Mouse (Mus musculus): ENCODE data around the gene Boc.

The Boc gene

DNA sequence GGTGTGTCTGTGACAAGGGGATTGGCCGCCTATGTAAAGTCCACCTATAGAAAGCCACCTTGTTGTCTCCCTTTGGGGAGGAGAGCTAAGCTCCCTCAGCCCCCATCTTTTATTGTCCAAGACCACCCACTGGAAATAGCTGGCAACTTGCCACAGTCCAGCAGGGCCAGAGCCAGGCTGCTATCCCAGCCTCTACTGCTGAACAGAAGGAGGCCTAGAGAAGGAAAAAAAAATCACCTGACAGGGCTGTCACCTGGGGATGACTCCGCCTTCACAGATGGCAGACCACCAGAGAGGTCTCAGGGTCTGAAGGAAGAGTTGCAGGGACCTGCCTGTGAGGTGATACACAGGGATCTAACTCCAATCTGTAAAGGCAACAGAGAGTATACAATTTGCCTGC is 6.7 kb downstream of the Boc start:
- DNase-seq, result no peak

DNA sequence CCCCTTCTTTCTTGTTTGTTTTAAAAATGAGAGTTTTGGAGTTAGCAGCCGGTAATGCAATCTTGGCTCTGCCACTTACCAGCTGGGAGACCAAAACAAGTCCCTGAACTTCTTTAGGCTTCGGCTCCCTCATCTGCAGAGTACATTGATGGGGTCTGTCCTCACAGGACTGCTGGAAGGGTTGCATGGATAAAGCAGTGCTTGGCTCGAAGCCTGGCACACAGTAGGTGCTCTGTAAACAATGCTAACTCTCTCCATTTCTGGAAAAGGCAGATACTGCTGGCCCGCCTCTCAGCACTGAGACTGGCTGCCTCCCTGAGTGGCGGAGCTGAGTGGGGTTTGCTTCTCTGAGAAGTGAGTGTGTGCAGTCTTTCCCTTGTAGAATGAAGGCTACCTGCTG is 7.2 kb downstream of the Boc start:
- DNase-seq, result no peak

DNA sequence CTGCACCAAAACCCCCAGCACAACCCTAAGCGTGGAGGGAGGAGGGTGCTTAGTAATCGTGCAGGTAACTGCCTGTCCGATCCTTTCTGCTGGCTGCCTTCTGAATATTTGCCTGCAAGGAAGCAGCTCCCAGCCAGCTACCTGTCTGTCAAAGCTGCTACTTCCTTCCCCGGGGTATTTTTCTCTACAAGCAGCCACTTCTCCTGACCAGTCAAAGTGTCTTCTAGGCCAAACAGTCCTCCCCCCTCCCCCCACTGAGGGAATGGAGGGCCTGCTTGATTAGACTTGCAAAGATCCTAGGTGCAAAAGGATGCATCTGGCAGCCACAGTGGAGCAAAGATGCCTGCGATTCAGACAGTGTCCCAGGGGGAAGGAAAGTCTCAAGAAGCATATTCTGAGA is 7.9 kb downstream of the Boc start:
- no peak for DNase-seq

DNA sequence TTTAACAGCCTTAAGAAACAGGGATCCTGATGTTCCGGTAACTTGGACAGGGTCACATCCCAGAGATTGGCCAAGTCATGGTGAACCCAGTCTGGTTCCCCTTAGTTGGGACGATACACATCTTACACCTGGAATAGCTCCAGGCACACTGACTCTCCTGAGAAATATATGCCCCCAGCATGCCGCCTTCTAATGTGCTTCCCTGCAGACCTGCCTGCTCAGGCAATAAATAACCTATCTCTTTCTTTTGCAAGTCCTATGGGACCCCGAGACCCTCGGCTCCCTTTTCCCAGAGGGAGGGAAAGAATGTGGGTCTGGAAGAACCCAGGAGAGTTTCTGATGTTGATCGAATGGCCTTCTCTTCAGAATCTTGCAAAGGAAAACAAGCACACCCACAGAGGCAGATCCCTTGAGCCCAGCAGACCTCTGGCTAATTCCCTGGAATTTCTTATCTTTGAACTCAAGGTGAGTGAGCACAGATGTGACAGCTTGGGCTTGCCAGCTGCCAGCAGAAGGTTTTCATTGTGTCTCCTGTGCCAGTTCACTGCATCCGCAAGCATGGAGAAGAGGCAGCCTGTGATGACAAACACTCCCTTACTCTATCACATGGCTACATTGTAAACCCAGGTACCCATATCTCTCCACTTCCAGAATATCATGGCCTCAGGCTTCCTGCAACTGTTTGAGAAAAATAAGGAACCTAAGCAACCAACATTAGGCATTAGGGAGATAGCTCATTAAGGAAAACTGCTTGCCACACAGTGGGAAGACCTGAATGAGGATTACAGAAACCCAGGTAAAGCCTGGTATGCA is 8.6 kb downstream of the Boc start:
- DNase-seq, result no peak

DNA sequence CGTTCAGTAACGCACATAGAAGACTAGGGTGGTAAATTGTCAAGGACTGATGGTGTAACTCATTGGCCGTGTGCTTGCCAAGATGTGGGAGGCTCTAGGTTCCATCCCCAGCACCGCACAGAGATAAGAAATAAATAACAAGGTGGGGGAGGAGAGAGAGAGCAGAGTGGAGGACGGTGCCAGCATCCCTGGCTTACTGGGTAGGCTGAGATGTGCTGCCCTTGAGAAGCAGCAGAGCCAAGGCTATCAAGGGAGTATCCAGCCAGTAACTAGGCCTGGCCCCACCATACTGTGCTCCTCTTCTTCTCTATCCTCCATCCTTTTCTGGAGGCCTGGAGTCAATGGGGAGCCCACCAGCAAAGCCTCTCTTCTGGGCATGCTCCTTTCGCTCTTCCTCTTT is 9.3 kb downstream of the Boc start:
- no peak for DNase-seq

DNA sequence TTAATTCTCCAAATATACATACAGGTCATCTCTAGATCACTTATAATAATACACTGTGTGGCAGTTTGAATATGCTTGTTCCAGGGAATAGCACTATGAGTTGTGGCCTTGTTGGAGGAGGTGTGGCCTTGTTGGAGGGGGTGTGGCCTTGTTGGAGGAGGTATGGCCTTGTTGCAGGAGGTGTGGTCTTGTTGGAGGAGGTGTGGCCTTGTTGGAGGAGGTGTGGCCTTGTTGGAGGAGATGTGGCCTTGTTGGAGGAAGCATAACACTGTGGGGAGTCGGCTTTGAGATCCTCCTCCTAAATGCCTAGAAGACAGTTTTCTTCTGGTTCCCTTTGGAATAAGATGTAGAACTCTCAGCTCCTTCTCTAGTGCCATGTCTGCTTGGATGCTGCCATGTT is 10.7 kb downstream of the Boc start:
- no peak for DNase-seq

DNA sequence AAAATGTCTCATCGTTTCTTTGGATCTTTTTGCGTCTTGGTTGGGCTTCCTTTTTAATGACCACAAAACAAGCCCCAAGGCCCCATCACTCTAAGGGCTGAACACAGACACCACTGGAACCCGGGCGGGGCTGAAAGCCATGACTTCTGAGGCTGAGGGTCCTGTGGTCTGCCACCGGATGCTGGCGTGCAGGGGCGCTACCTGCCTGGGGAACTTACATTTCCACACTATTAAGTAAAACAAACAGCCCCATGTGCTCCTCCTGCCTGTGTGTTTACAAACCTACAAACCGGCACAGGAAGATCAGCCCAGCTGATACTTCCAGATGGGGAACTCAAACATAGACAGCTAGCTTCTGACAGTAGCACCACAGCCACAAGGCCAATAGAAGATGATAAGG is 11.9 kb downstream of the Boc start:
- no peak for DNase-seq

DNA sequence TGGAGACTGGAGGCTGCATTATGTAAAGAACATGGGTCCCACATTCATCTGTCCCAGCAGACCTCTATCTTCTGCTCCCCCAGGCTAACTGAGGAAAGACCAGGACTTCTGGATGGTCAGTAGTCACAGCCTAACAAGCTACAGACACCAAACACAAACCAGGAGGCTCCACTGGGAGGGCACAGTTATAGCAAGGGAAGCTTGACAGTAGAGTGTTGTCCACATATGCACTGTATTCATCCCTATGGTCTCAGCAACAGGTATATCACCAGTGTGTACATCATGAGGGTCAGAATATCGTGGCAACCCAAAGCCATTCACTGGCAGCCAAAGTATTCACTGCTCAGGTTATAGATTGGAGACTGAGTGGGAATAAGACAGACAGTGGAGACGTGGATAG is 12.8 kb downstream of the Boc start:
- DNase-seq, result no peak

DNA sequence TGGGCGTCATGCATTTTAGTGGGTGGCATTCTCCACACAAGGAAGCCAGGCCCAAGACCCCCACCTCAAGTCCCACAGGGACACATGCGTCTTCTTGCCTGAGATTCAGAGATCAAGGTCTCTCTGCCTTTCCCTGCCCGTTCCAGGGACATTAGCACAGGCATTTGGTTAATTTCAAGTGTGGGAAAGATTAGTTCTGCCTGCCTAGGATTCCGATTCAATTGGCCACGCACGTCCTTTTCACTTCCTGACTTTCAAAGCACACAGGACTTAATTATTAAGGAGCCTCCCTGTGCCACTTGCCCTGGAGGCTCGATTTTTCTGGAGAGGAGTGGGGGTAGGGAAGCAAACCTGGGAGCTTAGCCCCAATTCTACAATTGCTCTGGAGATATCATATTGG is 13.5 kb downstream of the Boc start:
- DNase-seq, result no peak

DNA sequence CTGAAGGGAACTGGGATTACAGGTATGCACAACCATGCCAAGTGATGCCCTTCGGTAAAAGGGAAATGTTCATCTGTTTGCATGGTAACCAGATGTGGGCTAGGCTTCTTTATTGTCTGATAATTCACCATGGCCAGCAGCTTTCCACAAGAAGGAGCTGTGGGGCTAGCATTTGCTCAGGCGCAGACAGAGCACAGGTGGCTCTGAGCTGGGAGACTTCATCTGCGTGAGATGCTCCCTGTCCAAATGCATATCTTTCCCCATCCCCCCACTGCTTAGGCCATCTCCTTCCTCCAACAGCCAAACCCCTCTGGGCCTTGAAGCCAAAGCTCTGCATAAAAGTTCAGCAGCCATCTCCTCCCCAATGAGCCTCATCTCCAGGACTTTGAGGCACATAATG is 15.6 kb downstream of the Boc start:
- no peak for DNase-seq

DNA sequence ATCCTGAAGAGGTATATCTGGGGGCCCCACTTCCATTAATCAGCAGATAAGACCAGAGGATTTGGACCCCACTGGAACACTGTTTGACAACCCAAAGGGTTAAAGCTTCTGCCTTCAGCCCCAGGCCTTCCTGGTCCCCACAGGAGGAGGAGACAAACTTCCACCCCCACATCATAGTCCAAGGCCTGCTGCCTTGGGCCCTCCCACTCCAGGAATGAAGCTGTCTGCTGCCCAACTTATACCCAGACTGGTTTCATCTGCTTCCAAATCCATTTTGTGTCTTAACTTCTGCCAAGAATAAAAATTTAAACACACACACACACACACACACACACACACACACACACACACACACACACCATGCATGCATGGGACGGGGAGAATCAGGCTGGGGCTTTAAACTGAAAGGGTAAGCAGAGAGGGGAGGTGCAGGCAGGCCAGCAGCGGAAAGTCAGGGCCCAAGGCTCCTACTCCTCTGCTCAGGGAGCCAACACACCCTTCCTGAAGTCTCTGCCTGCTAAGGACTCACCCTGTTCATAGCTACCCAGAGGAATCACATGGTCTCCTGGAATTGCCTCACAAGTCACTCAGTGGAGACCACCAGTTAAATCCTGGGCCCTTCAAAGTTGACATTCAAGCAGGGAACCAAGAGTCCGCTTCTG is 16.5 kb downstream of the Boc start:
- DNase-seq, result no peak

DNA sequence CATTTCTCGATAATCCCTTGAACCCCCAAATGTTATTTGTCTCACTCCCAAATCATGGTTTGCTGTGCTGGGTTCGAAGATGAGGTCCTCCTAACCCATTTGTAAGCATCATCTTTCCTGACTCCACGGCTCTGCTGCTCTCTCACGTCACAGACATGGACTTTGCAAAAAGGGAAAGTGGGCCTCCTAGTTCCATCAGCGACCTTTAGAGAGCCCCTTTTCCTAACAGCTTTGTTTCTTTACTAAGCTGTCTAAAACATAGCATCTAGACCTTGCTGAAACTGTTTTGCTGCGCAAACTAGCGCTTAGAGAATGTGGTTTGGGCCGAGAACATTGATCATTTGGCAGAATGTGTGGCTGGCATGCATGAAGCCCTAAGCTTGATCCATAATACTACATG is 19.1 kb downstream of the Boc start:
- no peak for DNase-seq

DNA sequence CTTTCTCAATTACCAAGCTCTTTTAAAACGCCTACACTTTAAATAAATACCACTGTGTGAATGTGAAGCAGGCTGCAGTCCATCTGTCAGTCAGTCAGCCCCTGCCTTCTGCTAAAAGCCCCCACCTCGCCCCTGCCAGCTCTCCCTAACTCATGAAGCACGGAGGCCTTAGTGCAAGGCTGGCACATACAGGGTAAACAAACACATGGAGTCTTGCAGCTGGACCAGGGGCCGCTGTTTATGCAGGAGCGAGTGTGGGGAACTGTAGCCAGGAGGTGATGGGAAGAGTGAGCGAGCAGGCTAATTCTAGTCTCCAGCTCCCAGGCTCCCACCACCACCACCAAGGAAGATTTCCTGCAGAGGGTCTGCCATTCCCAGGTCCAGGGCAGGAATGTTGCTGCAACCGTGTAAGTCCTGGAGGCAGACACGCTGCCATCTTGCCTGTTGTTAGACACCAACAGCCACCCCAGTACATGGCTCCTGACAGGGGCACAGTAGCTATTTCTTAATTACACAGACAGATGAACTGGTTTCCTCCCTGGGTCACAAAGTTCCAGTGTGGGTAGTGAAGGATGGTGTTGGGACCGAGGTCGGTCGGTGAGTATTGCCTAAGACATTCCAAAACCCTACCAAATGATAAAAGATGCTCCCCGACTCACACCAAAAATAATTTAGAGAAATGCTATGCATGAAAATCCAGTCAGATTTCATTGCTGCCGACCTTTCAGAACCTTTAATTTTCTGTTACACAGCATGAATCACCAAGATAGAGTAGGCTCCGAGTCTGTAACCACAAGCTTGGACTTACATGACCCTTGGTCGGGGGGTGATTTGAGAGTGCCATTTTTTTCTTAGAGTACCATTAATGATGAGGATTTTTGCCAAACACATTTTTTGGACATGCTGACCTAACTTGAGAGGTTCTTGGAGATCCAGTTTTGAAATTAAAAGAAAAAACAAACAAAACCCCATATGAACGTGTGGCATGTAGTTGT is 20.0 kb downstream of the Boc start:
- DNase-seq, result no peak

DNA sequence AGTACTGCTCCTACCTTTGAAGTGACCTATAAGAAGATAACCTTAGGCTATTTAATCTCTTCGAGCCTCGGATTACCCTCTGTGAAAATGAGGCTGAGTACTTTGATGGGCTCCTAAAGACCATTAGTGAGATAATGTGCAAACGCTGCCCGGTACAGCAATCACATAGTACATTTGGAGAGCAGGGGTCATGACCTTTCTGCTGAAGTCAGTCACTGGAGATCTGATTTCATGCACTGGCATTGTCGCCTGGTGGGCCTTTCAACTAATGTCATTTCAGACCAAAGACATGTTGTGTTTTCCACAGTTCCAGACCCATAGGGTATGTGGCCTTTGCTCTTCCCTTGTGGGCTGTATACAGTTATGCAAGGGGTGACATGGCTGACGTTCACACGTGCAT is 24.6 kb downstream of the Boc start:
- DNase-seq, result no peak

DNA sequence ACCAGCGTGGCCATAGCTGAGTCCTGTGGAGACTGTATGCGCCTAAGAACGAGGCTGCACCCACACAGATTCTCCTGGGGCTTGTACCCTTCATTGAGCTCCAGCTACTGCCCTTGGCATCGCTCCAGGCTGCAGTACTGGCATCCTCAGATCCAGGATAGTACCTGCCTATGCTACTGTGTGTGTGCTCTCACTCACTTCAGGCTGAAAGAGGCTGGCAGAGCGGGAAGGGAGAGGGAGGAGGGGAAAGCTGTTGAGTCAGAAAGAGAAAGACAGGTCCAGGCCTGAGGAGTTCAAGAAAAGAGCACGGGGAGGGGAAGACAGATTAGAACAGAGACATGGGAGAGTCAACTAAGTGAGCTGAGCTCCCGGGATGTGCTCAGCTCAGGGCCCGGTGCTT is 25.2 kb downstream of the Boc start:
- DNase-seq, result no peak

DNA sequence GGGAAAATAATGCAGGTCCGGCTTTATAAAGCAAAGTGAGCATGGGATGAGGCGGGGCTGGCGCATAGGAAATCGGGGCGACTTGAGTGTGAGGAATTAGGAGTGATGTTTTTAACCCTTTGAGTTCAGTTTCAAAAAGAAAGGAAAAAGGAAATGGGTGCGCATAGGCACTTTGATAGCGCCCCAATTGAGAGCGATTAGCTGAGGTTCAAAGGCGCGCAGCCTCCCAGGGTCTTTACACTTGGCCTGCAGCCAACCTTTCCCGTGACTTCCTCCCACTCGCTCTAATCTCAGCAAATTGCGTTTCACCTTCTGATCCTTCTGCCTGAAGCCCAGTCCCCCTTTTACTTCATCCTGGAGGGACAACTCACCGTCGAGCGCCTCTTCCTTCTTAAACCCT is 25.8 kb downstream of the Boc start:
- DNase-seq, result no peak

DNA sequence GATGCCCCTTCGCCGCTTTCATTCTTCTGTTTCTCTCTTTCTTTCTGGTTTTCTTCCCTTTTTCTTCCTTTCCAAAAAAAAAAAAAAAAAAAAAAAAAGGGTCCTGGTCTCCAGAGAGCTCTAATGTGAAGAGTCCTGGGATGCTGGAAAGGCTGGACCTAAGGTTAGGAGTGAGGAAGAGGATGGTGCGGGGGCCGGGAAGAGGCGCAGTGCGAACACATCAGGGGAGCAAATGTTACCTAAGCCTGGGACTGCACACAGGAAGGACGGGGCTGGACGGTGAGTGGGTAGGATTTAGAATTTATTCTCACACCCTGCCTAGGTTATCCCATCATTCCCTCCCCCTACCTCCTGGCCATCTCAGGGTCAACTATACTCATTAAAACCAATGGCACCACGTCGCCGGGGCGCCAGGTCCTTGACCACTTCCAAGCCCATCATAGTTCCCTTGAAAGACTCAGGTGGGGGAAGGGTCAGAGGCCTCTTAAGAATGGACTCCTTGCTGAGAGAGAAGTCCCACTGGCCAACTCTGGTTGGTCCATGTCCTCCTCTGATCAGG is 27.4 kb downstream of the Boc start:
- DNase-seq, result no peak

DNA sequence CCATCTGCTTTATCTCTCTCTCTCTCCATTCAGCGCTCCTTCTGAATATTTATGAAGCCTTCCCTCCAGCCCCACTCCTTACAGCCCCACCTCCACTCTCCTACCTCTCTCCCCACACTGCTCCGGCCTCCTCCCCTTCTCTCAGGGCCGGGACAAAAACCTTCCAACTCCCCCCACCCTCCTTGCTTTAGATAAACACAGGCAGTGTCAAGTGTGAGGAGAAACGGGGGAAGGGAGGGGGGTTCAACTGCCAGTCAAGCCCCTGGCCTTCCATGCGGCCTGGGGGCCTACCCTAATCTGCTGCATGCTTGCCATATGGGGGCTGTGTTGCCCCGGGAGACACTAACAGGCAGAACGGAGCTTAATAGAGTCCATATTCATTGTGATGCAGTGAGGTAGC is 27.9 kb downstream of the Boc start:
- no peak for DNase-seq

DNA sequence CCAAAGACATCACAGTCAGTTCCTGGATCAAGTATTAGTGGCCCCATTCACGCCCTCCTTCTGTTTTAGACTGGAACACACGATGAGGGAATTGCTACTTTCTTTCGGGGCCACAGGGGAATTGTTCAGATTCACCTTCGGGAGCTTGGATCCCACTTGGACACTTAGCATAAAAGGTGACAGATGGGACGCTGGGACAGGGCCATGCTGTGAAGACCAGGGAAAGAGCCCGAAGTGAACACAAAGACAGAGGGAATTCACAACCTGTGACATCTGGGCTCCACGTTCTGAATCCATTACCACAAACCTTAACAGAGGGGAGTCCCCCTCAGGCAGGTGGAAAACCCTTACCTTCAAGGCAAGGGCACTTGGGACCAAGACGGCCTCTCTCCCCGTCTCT is 28.5 kb downstream of the Boc start:
- DNase-seq, result no peak

DNA sequence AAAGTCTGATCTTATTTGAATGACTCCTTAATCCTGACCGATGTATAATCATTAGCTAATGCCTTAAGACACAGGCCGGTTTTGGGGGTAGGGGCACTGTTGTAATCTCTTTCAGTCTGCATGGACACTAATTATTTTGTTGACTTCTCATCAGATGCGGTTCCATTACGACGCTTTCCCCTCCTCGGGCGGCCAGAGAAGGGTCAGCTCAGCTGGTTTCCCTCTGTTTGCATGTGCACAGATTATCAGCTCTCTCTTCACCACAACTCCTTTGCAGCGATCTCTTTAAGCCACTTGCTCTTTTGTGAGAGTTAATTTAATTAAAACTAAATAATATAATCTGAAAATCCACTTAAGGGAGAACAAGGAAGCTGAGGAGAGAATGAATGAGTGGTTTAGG is 29.0 kb downstream of the Boc start:
- DNase-seq, result no peak

DNA sequence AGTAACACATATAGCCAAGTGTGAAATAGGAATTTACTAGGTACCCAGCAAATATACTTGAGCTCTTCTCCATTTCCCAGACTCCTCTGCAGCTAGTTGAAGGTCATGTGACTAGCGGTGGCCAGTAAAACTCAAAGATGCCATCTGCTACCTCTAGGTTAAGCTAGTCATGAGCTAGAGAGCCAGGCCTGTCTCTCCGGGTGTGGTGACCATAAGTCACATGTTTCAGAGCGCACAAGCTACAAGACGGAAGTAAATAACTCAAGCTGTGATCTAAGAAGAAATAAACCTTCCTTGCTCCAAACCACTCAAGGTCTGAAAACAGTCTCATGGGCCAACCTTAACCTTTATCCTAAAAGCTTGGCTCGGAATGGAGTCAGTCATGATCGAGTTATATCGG is 29.7 kb downstream of the Boc start:
- DNase-seq, result no peak

DNA sequence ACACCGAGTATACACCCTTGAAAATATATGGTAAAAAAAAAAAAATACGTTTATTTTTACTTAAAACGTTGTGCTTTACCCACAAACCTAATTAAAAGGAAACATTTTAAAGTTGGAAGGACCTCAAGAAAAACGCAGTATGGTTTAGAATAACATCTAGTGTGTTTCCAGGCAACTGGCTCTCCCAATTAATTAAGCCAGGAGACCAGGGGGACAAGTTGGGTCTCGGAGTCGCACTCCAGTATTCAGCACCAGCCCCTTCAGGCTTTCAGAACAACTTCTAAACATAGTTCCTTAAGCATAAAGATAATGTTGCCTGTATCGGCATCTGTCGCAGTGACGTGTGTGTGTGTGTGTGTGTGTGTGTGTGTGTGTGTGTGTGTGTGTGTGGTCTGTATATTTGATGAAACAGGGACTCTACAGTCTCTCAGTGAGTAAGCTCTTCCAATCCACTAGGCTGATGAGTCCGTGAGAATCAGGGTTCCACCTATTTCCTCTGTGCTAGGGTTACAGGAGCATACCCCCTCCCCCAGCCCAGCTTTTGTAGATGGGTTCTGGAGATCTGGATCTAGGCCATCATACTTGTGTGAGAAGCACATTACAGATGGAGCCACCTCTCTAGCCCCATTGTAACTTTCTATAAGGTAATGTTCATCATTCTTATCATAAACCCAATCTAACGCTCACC is 31.3 kb downstream of the Boc start:
- DNase-seq, result no peak

DNA sequence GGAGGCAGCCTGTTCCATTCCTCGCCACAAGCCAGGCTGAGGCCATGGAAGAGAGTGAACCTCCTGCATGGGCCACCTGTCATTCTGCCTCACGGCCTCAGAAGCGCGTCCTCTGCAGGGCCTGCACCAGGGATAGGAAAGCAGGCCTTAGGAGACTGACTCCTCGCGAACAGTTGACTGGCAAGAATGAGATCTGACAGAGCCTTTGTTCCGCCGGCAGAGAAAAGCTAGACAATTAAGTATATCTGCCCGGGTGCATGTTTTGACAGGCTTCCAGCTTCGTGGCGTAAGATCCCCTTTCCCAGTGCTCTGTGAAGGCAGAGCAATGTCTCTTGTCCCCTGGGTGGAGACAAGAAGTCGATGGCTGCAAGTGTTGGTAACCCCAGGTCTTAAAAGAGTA is 32.0 kb downstream of the Boc start:
- no peak for DNase-seq

Data from right cerebral cortex, postnatal 25 days (tissue).